Mouse (Mus musculus): ENCODE measurements around the gene Npy5r. TPM values are rescaled to one million over a fixed set of nuclear protein-coding genes. Genes with fewer than 3 reads are reported as not detected.

Gene Npy5r
- not detected for polyA plus RNA-seq (2014; fragmentation: Illumina TruSeq; extraction: RNeasy Lipid Tissue Mini Kit (QIAGEN cat#74804); ENCODE audit: low read depth, low replicate concordance)

GRCm38 (mm10) chr8:66687511-66688329 is at the start of gene Npy5r:
TSS of gene Npy5r (minus strand) at chr8:66688128.

GRCm38 (mm10) chr8:66696970-66697843 is 9.3 kb upstream of the Npy5r start, which contains the start of gene Npy1r:
TSS of gene Npy1r (plus strand) at chr8:66697192.

Other genes with a start within 250 kb of the Npy5r start
- 10.7 TPM for gene Tma16, start 201.6 kb downstream of the Npy5r start, polyA plus RNA-seq (2014; fragmentation: Illumina TruSeq; extraction: RNeasy Lipid Tissue Mini Kit (QIAGEN cat#74804); ENCODE audit: low read depth, low replicate concordance)
- 60.3 TPM for gene Tktl2, start 176.4 kb downstream of the Npy5r start, polyA plus RNA-seq (2014; fragmentation: Illumina TruSeq; extraction: RNeasy Lipid Tissue Mini Kit (QIAGEN cat#74804); ENCODE audit: low read depth, low replicate concordance)
- gene Npy1r, start 9.1 kb upstream of the Npy5r start, polyA plus RNA-seq (2014; fragmentation: Illumina TruSeq; extraction: RNeasy Lipid Tissue Mini Kit (QIAGEN cat#74804); ENCODE audit: low read depth, low replicate concordance) = 0.52 TPM
- gene Naf1, start 172.1 kb upstream of the Npy5r start, polyA plus RNA-seq (2014; fragmentation: Illumina TruSeq; extraction: RNeasy Lipid Tissue Mini Kit (QIAGEN cat#74804); ENCODE audit: low read depth, low replicate concordance) = 56.3 TPM

Data from testis, adult 10 weeks (tissue).